Comparison of ENCODE assay signal across 34 mouse cellular contexts in the genomic region with DNA sequence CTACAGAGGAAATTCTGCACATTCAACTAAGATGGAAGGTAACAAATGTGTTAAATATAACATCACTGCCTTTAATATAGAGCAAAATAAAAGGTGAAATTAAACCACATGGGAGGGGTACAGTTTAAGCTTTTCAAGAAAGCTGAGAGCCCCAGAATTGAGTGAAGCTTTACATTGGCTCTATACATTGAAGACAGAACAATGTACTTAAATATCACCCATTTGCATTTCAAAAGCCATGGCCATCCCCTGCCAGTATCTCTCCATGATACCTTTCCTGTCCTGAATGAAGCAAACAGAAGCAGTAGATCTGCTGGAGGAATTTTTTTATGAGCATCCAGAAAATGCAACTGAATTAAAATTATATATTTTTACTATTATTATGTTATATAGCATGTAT.
"Had no signal": no experiment of that assay in that cellular context is flagged by ENCODE, and none has a peak within 500 bp of the region (broad histone marks: within the 10 kb centered on the region; RNA-seq: fewer than 3 reads in every experiment).

No protein-coding gene starts in this region.

- H3K27me3 ChIP-seq: heart, embryonic 12.5 days; heart, embryonic 13.5 days; heart, embryonic 15.5 days; hindbrain, embryonic 12.5 days; hindbrain, embryonic 13.5 days; hindbrain, embryonic 15.5 days; intestine, embryonic 15.5 days; kidney, embryonic 15.5 days had no signal

- H3K9ac ChIP-seq: heart, embryonic 12.5 days; heart, embryonic 13.5 days; heart, embryonic 15.5 days; hindbrain, embryonic 12.5 days; hindbrain, embryonic 13.5 days; hindbrain, embryonic 14.5 days; hindbrain, embryonic 15.5 days; intestine, embryonic 15.5 days; kidney, embryonic 15.5 days had no signal

- H3K9me3 ChIP-seq: heart, embryonic 12.5 days; heart, embryonic 13.5 days; heart, embryonic 15.5 days; hindbrain, embryonic 10.5 days; hindbrain, embryonic 12.5 days; hindbrain, embryonic 13.5 days; hindbrain, embryonic 15.5 days; intestine, embryonic 15.5 days; kidney, embryonic 15.5 days had no signal

- H3K4me1 ChIP-seq: heart, embryonic 12.5 days; heart, embryonic 13.5 days; heart, embryonic 15.5 days; hindbrain, embryonic 10.5 days; hindbrain, embryonic 12.5 days; hindbrain, embryonic 13.5 days; hindbrain, embryonic 15.5 days; intestine, embryonic 15.5 days; kidney, embryonic 15.5 days had no signal

- H3K27ac ChIP-seq: heart, embryonic 13.5 days; heart, embryonic 15.5 days; hindbrain, embryonic 10.5 days; hindbrain, embryonic 12.5 days; hindbrain, embryonic 13.5 days; hindbrain, embryonic 14.5 days; hindbrain, embryonic 15.5 days; hindbrain, postnatal 0 days; intestine, embryonic 15.5 days; kidney, embryonic 15.5 days; kidney, postnatal 0 days; layer of hippocampus, adult 2 months; left cerebral cortex, adult 2 months had no signal

- ATAC-seq: hindbrain, embryonic 16.5 days; hindbrain, postnatal 0 days; inflammation-experienced regulatory T-cells, adult 6 months; intestine, embryonic 15.5 days; intestine, embryonic 16.5 days; intestine, postnatal 0 days had no signal

- H3K36me3 ChIP-seq: heart, embryonic 12.5 days; heart, embryonic 13.5 days; heart, embryonic 15.5 days; hindbrain, embryonic 10.5 days; hindbrain, embryonic 12.5 days; hindbrain, embryonic 13.5 days; hindbrain, embryonic 15.5 days; intestine, embryonic 15.5 days; kidney, embryonic 15.5 days had no signal

- H3K4me2 ChIP-seq: heart, embryonic 12.5 days; heart, embryonic 13.5 days; heart, embryonic 15.5 days; hindbrain, embryonic 12.5 days; hindbrain, embryonic 13.5 days; hindbrain, embryonic 14.5 days; hindbrain, embryonic 15.5 days; intestine, embryonic 15.5 days; kidney, embryonic 15.5 days had no signal

- DNase-seq: heart, postnatal 10 days; heart, postnatal 14 days; heart, postnatal 36 days; heart, postnatal 4 days; kidney, adult 11 months; kidney, adult 18-20 months; kidney, adult 2 months; kidney, adult 8-10 months; kidney, adult 9 months; kidney, postnatal 10 days; kidney, postnatal 14 days; kidney, postnatal 25 days; kidney, postnatal 36 days; kidney, postnatal 4 days; layer of hippocampus, adult 9-11 months; layer of hippocampus, postnatal 36 days had no signal

- H3K4me3 ChIP-seq: heart, embryonic 12.5 days; heart, embryonic 13.5 days; heart, embryonic 15.5 days; hindbrain, embryonic 10.5 days; hindbrain, embryonic 12.5 days; hindbrain, embryonic 13.5 days; hindbrain, embryonic 15.5 days; intestine, embryonic 15.5 days; kidney, embryonic 15.5 days; layer of hippocampus, adult 2 months; left cerebral cortex, adult 2 months had no signal
